Mouse (Mus musculus) frontal cortex, adult (tissue): ENCODE measurements at regions not wholly inside any gene's neighbourhood (a gene's known extent, or its start where the extent isn't known, plus 50 kb on each side); places are given as distances from the start of the nearest gene placed in this dataset.

ENCODE experiments used
- ATAC-seq: cut with Nextera tagmentation; 2 replicates; pipeline ENCODE4 v1.9.2; 2017; ENCODE audit warnings: mild to moderate bottlenecking, moderate library complexity, mixed read lengths; ENCODE audit not compliant: low TSS enrichment

GRCm38 (mm10) chr10:87999617-88000330, 91.1 kb upstream of the Pmch start:
- ATAC-seq: no peak

GRCm38 (mm10) chr10:88008679-88009078, 82.2 kb upstream of the Pmch start:
- peak; percentile 79 for ATAC-seq

GRCm38 (mm10) chr10:88010866-88011265, 80.0 kb upstream of the Pmch start:
- no peak for ATAC-seq

- ATAC-seq: no peak
These were observed 58.9 kb upstream of the Pmch start for GRCm38 (mm10) chr10:88031978-88032377.
